Mouse (Mus musculus) cerebellum, postnatal 4 days (tissue): ENCODE measurements around the gene Rtkn2.
A peak's percentile ranks its signal among the peaks of the same experiment; 100 is the strongest.

Source experiments
- DNase-seq, 2 experiments: peaks; one replicate each; pipeline ENCODE4 v3.0.0; 2022; ENCODE audit warnings: low spot score in 2 of 2, mixed read lengths in 1 of 2

The Rtkn2 gene

DNA sequence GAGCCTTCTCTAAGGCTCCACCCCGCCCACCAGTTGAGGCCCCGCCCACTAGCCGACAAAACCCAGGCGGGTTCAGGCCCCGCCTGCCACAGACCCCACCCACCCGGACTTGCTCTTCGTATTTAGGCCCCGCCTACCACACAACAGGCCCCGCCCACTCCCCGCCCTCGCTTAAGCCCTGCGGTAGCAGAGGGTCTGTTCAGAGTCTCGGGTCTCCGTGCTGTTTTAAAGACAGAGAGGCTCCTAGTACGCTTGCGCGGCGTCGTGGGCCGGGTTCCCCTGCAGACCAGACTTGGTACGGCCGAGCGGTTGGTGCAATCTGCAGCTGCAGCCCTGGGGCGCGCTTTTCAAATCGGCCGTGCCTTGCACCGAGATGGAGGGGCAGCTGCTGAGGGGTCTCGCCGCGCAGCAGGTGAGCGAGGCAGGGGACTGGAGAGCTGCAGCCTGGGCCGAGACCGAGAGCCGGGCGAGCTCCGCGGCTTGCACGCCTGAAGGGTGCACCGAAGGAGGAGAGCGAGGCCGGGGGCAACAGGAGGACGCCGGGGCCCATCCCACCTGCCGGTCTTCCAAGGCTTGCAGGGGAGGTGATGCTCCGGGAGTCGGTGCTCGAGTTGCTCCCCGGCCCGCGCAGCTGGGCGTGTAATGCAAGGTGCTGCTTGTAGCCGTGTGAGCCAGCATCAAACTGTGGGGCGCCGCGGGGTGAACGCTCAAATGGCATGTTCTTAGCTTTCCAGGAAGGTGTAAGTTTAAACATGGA lies at the start of gene Rtkn2:
Gene Rtkn2, plus strand, starts transcription at position 170 of the 757 bp plus-strand sequence.
- peak; percentile 82 to 91 for DNase-seq

DNA sequence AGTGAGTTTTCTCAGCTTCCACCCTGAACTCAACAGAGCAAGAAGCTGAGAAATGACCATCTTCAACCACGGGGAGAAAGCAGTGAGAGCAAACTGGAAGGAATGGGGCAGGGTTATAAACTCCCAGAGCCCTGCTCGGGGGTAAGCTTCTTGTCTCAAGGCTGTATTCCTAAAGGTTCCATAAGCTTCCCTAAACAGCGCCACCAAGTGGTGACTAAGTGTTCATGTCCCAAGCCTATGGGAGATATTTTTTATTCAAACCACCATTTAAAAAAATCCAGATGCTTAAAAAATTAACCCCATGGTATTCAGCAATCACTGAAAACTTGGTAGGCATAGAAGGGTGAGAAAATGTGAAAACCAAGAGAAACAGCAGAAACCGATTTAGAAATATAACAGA lies 48.0 kb upstream of the Rtkn2 start:
- DNase-seq = no peak

DNA sequence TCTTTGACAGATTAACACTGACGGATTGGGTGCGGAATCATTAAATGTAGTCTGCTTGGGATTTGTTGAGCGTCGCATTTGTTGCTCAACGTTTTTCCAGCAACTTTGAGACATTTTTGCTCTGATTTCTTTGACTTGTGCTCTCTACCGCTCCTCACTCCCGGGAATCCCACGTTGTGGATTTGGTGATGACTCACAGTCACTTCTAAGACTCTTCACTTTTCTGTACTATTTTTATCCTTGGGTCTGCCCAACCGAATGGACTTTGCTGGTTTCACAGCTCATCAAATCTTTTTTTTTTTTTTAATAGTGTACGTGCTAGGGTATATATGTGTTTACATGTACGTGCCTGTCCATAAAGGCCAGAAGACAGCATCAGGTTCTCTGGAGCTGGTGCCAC lies 46.6 kb upstream of the Rtkn2 start:
- no peak for DNase-seq

DNA sequence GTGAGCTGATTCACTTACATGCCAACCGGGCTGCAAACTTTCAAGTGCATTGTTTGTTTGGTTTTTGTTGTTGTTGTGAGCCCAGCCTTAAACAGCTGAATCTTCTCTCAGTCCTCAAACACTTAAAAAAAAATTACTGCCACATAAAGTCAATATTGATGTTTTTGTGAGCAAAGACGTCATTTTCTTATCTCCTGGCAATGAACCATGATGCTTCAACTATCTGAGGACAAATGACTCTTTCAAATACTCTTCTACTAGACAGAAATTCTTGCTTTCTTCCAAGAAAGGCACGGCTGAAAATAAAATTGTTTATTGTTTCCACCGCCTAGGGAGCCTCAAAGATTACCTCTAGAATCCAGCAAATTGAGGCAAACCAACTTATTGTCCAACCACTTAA lies 42.4 kb upstream of the Rtkn2 start:
- DNase-seq = no peak

DNA sequence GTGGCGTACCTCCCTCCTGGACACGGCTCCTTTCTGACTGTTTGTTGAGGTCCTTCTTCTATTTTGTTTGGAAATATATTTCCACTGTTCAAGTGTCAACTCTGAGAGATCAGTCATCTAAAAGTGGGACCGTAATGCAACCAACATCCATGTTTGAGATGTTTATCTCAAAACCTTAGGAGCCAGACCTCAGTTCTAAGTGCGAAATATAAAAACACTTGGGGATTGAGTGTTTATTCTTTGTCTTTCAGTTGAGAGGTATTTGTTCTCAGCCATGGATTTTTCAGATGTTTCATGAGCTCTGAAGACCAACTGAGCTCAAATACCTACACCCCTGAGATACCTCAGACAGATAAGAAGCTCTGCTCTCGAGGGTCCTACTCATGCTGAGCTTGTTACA lies 41.6 kb upstream of the Rtkn2 start:
- DNase-seq = no peak

DNA sequence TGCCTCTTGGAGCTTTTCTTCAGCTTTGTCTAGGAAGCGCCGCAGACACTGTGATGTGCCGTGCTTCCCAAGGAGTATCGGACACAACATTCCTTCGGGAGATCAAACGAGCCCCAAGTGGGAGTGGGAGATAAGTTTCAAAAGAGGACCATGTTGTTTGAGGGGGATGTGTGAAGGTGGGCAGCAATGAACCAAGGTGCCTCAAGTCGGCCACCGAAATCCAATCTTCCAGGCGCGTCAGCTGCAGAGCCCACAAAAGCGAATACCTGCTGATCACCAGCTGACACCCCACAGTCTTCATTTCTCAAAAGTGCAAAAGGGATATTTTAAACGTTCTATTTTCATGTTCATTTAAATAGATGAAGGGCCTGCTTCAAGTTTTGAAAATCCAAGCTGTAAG lies 39.8 kb upstream of the Rtkn2 start:
- DNase-seq = no peak

DNA sequence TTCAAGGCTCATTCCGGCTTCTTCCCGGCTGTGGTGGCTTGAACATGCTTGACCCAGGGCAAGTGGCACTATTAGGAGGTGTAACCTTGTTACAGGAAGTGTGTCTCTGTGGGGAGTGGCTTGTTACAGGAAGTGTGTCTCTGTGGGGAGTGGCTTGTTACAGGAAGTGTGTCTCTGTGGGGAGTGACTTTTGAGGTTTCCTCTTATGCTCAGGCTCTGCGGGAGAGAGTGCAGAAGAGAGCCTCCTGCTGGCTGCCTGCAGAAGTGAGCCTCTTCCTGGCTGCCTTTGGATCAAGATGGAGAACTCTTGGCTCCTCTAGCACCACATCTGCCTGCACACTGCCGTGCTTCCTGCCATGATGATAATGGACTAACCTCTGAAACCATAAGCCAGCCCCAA lies 35.9 kb upstream of the Rtkn2 start:
- no peak for DNase-seq

DNA sequence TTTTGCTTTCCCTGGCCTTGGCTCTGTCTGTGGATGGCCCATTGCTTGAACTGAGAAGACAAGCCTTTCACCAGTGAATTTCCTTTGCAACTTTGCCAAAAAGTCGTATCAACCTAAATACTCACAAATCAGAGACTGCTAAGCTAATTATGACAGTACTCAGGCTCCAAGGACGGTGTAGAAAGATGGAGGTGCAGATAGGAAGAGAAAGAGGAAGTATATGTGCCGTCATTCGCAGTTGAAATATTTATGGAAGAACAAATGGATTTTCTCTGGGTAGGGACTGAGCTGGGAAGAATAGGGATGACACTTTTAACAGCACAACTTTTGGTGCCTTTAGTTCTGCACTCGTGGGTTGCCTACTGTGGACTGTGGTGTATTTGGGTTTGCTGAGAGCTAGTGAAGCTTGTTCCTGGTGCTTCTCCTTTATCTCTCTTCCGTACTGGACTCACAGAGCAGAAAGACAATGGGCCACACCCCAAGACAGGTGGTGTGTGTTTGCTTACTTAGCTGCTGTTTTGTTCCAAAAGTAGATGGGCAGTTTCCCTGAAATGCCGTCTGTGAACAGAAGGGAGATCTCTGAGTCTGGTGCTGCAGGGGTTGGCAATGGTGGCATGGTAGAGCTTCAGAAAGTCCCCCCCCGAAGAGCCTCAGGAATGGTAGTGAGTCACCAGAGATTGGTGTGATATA lies 29.2 kb upstream of the Rtkn2 start:
- no peak for DNase-seq

DNA sequence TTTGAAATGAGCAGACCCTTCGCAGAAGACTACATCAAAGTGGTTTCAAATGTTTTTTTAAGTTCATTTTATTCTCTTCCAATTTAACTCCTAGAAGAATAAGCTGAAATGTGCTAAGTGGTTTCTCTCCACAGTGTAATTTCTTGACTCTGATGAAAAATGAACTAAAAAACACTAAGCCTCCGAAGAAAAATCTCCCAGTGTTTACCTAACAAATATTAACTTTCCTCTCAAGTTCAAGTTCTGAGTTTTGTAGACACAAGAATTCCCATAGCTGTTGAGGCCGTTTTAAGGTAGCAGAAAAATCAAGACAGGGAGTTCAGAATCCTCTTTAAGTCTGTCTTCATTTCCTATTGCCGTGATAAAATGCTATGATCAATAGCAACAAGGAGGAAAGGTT lies 27.7 kb upstream of the Rtkn2 start:
- DNase-seq = no peak

DNA sequence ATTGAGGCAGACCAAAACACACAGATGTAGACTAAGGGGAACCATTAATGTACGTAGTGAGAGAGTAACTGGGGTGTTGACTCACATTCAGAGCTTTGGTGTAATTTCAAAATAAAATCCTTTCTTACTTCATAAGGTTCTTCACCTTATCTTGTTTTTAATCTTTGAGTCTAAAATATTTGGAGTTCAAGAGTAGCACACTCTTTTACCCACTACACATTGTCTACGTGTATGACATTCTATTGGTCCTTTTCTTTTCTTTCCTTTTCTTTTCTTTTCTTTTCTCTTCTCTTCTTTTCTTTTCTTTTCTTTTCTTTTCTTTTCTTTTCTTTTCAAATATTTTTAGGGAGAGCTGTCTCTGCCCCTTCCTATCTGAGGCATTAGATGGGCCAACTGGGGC lies 23.4 kb upstream of the Rtkn2 start:
- DNase-seq = no peak

DNA sequence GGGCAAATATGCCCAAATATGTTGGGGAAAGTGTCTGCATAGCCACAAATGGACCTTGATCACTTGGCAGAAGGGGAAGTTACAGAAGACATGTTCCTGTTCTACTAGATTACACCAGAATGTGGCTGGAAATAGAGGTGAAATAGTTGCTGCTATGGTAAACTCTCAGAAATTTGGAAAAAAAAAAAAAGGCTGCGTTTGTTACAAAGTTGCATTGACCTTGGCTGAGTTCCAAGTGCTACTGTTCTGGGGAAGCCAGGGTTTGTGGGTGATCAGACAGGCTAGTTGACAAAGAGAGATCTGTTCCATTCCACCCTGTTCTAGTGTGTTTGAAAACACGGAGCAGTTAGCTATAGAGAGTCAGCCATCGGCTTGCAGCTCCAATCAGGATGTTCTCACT lies 19.4 kb upstream of the Rtkn2 start:
- DNase-seq = no peak

DNA sequence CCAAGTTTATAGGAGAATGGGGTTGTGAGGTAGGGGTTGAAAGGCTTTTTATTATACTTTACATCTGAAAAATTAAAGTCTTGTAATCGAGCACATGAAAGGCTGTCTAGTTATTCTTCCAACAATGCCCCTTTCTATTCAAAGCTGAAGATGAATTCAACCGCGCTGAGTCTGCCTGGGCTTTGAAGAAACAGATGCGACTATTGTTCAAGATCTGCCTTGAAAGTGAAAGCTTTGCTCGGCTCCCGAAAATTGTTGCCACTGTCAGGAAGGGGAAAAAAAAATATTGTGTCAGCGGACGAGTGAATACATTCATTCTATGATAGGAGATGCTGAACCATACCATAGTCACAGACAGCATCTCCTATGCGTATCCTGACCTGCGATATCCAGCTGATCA lies 16.9 kb upstream of the Rtkn2 start:
- no peak for DNase-seq

DNA sequence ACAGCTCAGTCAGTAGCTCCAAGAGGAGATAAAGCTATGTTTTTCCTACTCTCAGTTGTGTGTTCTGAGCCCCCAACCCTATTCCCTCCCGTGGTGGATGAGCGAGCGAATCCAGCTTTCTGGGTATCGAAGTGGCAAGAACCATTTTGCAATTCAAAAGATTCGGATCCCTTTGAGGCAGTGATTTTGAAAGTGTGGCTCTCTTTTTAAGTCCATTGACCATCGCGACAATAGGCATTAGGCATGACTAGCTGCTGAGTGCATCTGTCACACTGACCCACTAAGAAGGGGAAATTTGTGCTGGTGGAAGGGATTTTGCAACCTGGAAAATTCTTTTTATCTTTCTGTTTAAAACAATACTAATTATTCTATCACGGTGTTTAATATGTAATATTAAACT lies 15.3 kb upstream of the Rtkn2 start:
- DNase-seq = no peak

DNA sequence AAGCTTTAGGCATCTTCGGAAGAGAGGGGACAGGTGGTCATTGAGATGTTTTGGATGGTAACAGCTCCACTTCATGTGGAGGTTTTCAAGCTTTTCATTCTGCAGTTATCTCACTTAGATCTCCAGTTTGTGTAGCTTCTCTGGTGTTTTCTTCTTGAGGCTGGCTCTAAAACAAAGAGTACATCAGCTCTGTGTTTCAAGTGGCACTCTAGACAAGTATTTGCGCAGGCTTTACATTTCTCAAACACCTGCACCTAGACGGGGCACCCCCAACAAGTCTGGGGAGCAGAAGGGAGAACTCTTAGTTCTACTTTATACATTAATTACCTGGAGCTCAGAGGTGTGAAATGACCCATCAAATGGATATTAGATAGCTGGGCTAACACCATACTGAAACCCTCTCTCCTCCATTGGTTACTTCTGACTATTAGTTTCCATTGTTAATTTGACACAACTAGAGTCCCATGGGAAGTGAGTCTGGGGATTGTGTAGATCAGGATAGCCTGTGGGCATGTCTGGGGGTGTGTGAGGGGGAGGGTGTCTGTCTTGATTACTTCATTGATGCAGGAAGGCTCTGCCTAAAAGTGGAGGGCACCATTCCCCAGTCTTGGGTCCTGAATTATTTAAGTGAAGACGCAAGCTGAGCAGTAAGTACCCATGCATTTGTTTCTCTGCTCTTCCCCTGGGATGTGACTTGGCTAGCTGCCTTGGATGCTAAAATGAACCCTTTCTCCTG lies 14.0 kb upstream of the Rtkn2 start:
- no peak for DNase-seq

DNA sequence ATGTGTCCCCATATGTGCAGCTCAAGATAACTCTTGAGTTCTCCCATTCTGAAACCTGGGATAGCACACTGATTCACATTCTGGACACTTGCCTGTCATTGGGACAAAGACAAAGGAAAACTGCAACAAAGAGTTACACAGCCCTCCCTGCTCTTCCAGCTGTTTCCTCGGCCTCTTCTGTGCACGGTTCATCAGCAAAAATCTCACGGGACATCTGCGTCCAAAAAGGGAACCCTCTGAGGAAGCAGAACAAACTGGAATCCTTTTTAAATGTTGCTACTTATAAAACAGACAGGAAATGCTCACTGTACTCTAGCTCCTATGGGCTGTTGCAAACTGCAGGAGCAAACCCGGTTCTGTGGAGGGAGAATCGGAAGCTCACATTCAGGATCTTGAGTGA lies 13.3 kb upstream of the Rtkn2 start:
- no peak for DNase-seq

DNA sequence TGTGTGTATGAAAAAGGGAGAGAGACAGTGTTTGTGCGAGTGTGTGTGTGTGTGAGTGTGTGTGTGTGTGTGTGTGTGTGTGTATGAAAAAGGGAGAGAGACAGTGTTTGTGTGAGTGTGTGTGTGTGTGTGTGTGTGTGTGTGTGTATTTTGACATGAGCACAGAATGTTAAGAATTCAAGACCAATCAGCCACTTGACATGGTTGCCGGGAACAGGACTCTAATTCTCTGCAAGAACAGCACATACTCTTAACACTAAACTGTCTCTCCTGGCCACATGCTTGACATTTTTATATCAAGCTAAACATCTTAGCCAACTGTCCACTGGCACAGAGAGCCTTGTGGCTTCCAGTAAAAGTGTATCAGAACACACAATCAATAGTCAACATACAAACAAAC lies 12.4 kb upstream of the Rtkn2 start:
- no peak for DNase-seq

DNA sequence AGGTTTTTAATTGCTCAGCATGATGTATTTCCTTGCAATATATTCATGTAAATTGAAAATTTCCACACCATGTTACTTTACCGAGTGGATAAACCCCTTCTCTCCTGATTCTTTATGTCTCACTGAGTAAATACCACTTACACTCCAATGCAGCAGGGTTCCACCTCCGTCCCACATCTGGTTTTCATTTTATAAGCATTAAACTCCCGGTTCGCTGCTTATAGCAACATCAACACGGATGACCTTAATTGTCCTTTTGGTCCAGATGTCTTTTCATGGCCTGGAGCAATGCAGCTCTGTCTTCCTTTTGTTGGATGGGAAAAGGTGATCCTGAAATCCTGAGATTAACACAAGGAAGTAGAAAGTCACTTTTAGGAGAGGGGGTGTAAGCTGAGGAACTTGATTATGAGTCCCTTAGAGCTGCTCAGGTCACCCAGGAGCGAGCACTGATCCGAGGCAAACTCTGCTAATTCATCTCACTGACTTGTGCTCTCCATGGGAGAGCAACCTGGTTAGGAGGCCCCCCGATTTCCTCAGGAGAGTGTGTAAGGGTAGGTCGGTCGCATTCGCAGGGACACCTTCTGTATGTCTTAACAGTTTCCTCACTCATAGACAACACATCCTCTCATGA lies 8.1 kb upstream of the Rtkn2 start:
- no peak for DNase-seq

DNA sequence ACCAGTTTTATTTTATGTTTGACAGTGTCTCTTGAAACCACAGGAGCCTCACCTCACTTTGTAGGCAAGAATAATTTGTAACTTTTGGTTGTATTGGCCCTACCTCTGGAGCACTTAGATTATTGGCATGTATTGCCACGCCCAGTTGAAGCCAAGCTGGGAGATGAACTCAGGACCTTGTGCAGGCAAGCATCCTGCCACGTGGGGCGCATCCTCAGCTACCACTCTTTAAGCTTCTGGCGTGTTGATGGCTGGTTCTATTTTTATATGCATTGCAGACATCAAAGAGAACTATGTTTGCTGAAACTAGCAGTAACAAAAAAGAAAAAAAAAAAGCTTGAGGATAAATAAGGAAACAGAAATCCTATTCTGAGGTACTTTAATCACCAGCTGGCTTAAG lies 2.1 kb upstream of the Rtkn2 start:
- no peak for DNase-seq

DNA sequence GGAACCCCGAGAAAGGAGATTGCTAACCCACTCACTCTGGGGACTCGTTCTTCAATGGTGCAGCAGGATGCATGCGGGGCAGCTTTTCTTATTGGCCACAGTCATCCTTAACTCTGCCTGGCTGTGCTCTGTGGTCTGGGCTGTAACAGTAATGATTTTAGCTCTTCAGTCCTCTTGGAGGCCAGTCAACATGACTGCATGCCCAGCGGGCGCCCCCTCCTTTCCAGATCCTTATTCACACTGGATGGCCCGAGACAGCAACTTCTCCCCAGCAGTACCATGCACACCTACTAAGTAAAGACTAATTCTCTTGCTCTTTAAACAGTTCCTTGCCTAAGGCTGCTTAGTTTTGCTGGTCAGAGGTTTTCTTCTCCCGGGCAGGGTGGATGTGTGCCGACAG lies 4.4 kb downstream of the Rtkn2 start:
- DNase-seq = no peak

DNA sequence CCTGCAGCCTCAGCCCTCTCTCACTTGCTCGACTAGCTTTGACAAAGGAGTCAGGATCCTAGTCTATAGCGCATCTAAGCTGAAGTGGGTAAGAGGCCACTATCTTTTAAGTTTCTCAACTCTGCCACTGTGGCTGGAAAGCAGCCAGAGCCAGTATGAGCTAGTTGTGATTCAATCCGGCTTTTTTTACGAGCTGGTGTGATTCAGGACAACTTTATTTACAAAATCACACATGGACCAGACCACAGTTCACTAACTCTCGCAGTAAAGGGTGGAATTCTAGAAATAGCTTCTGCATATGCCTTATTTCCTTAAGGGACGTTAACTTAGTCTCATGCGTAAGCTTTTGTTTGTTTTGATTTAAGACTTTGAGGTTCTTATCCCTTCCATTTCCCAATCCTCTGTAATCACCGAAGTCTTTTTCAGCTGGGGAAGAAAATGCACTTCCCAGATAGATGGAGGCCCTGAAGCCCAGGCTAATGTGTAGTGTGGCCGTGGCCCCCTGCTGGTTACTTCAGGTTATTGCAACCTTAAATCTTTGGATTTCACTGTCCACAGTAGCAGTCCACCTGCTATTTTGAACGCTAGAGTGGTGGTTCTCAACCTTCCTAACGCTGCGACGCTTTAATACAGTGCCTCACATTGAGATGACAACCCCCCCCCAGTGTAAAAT lies 5.0 kb downstream of the Rtkn2 start:
- DNase-seq = peak in 1 of 2 experiments; percentile 62

DNA sequence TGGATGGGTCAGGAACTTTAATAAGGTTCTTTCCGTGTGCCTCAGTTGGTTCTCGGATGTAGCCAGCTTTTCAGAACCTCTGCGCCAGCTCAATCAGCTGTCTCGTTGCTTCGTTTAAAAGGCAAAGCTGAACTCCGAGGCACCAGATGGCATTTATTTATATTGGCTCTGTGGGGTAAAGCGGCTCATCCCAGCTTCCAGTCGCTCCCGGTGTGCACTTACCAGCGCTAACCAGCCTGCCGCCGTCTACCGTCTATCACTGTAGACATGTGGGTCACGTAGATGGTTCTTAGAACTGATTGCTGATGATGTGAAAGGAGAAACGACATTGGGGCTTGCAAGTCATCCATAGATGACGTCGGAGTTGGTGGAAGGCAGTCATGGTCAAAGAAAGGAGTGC lies 5.7 kb downstream of the Rtkn2 start:
- DNase-seq = no peak

DNA sequence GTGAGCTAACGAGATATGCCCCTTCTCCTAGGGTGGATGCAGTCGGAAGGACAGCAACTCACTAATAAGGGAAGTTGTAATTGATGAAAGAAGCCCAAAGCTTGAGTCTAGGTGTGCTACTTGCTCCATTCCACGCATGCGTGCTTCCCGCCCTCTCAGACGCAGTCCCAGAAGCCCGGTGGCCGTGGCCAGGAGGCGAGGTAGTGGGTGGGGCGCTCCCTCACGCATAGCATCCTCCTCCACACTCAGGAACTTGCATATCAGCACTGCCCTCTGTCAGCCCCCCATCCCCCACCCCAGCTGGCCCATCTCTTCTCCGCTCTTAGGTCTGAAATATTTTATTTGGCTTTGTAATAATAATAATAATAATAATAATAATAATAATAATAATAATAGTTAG lies 16.0 kb downstream of the Rtkn2 start:
- no peak for DNase-seq
